Mouse (Mus musculus): ENCODE data around the gene Gpbp1l1.

Gene Gpbp1l1

DNA sequence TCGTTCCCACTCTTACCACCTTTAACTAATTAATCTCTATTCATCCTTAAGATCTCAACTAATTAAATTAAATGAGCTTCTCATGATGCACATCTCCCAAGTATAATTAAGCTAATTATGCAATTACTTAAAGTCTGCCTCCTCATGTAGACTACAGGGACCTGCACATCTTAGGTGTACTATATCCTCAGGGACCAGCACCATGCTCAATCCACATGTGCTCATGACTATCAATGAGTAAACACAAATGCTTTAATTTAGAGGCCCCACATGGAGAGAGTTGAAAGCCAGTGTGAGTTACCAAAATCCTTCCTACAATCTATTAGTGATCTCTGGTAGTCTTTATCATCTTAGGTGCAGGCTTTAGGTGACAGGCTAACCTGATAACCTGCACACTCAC is 77.7 kb downstream of the Gpbp1l1 start:
- DNase-seq (ENCODE audit: inconsistent ontology term) = no peak

DNA sequence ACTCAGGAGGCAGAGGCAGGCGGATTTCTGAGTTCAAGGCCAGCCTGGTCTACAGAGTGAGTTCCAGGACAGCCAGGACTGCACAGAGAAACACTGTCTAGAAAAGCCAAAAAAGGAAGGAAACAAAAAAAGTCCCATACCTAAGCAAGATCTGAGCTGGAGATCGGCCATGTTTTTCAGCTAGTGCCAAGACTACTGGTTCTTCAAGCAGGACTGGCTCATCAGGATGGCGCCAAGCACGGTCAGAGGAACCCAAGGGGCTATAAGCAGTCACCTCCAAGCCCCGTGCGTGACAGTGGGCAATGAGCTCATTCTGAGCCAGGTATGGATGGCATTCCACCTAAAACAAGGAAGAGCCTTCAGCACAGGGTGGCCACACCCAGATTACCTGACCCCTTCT is 81.4 kb downstream of the Gpbp1l1 start:
- no peak for DNase-seq (ENCODE audit: inconsistent ontology term)

DNA sequence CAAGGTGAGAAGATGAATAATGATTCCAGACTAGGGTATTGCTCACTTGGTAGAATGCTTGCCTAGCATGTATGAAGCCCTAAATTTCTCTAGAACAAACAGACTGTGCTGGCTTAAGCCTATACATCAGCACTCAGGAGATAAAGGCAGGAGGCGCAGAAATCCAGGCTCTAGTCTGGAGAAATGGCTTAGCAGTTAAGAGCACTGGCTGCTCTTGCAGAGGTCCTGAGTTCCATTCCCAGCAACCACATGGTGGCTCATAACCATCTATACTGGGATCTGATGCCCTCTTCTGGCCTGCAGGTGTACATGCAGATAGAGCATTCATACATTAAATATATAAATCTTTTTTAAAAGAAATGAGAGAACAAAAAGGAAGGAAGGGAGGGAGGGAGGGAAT is 84.6 kb downstream of the Gpbp1l1 start:
- DNase-seq (ENCODE audit: inconsistent ontology term) = no peak

Measured in Muller cell, postnatal 12 days (primary cell).